Mouse (Mus musculus): Measurements from ENCODE around the gene Lamc3.

DNA sequence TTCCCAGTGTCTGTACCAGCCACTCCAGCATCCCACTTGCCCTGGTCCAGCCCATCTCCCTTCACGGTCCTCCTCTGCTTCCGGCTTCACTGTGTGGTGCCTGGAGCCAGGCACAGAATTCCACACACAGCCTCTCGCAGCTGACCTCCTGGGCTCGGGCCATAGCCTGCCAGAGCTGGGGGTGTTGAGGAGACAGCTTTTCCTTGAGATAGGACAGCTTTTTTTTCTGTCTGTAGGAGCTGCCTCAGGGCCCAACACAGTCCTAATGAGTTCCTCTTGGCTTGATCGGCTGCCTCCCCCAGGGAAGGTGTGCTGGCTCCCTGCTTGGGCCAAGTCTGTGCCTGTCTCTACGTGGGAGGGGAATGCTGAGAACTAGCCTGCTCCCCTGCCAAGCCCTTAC is 17.0 kb downstream of the Lamc3 start:
- TF ChIP-seq CTCF (IDR thresholded peaks at IDR 0.05; ENCODE audit: control insufficient read depth, insufficient read depth, low read length) (no peak), POLR2A (IDR thresholded peaks at IDR 0.05; ENCODE audit: borderline replicate concordance, control insufficient read depth, low read depth, low read length) (no peak)
